24 mouse cellular contexts compared by ENCODE assay signal in the genomic region with DNA sequence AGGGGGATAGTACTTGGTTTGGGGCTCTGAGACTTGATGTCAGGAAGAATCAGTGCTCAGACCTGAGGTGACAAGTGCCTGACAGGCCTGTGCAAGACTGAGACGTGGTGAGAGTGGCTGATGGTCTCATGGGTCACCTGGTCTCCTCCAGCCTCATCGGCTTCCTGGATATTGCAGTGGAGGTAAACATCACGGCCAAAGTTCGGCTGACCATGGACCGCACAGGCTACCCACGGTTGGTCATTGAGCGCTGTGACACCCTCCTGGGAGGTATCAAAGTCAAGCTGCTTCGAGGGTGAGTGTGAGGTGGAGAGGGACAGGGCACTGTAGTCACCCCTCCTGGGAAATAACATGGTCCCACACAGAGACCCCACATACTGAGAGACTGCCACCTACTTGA. TPM values are rescaled to one million over a fixed set of nuclear protein-coding genes. Genes with fewer than 3 reads are reported as not detected.
"Had no signal": no experiment of that assay in that cellular context is flagged by ENCODE, and none has a peak within 500 bp of the region (broad histone marks: within the 10 kb centered on the region; RNA-seq: fewer than 3 reads in every experiment).

No protein-coding gene starts in this region.

- H3K4me2 ChIP-seq: limb, embryonic 15.5 days; lung, embryonic 14.5 days; midbrain, embryonic 12.5 days; neural tube, embryonic 13.5 days; neural tube, embryonic 15.5 days had no signal

- ATAC-seq: midbrain, embryonic 16.5 days had no signal

- H3K27me3 ChIP-seq: limb, embryonic 15.5 days; neural tube, embryonic 13.5 days; neural tube, embryonic 15.5 days had no signal

- H3K9ac ChIP-seq: limb, embryonic 15.5 days; lung, embryonic 14.5 days; midbrain, embryonic 12.5 days; neural tube, embryonic 13.5 days; neural tube, embryonic 15.5 days had no signal

- H3K36me3 ChIP-seq: limb, embryonic 15.5 days; midbrain, embryonic 10.5 days; midbrain, embryonic 12.5 days; neural tube, embryonic 13.5 days; neural tube, embryonic 15.5 days had no signal

- H3K9me3 ChIP-seq: limb, embryonic 15.5 days; midbrain, embryonic 10.5 days; midbrain, embryonic 12.5 days; neural tube, embryonic 13.5 days; neural tube, embryonic 15.5 days had no signal

- DNase-seq: lung, adult 18-20 months; lung, embryonic 14.5 days; lung, postnatal 10 days; lung, postnatal 4 days; midbrain, embryonic 14.5 days; right cerebral cortex, adult 18-20 months; right cerebral cortex, postnatal 25 days; right cerebral cortex, postnatal 4 days; spleen, adult 18-20 months; thymus, adult 18-20 months; thymus, postnatal 14 days; thymus, postnatal 36 days had no signal

- H3K27ac ChIP-seq: limb, embryonic 15.5 days; midbrain, embryonic 10.5 days; midbrain, embryonic 12.5 days; neural tube, embryonic 13.5 days; neural tube, embryonic 15.5 days had no signal

- H3K4me3 ChIP-seq: limb, embryonic 15.5 days; midbrain, embryonic 10.5 days; midbrain, embryonic 12.5 days; myocyte; neural tube, embryonic 13.5 days; neural tube, embryonic 15.5 days had no signal

- H3K4me1 ChIP-seq: limb, embryonic 15.5 days; midbrain, embryonic 12.5 days; neural tube, embryonic 13.5 days; neural tube, embryonic 15.5 days had no signal

RNA-seq across cellular contexts. Expression of gene Bpifb4, which starts 6.6 kb away (rescaled TPM):
- polyA plus RNA-seq: limb, embryonic 15.5 days; lung, embryonic 14.5 days; lung, embryonic 16.5 days; midbrain, embryonic 12.5 days; midbrain, embryonic 14.5 days; midbrain, embryonic 16.5 days; myocyte; neural tube, embryonic 11.5 days; neural tube, embryonic 13.5 days; neural tube, embryonic 15.5 days; small intestine, adult 2 months; stomach, embryonic 14.5 days had no signal

RNA-seq across cellular contexts. Expression of gene Bpifb3, which starts 26.5 kb away (rescaled TPM):
- polyA plus RNA-seq: limb, embryonic 15.5 days; lung, embryonic 14.5 days; lung, embryonic 16.5 days; midbrain, embryonic 10.5 days; midbrain, embryonic 12.5 days; midbrain, embryonic 14.5 days; midbrain, embryonic 16.5 days; myocyte; neural tube, embryonic 11.5 days; neural tube, embryonic 13.5 days; neural tube, embryonic 15.5 days; small intestine, adult 2 months; stomach, embryonic 14.5 days had no signal

RNA-seq across cellular contexts. Expression of gene Bpifa6, which starts 30.2 kb away (rescaled TPM):
- polyA plus RNA-seq: limb, embryonic 15.5 days; lung, embryonic 14.5 days; lung, embryonic 16.5 days; midbrain, embryonic 10.5 days; midbrain, embryonic 12.5 days; midbrain, embryonic 14.5 days; midbrain, embryonic 16.5 days; myocyte; neural tube, embryonic 11.5 days; neural tube, embryonic 13.5 days; neural tube, embryonic 15.5 days; small intestine, adult 2 months; stomach, embryonic 14.5 days had no signal

RNA-seq across cellular contexts. Expression of gene Bpifb6, which starts 44.4 kb away (rescaled TPM):
- polyA plus RNA-seq: limb, embryonic 15.5 days; lung, embryonic 14.5 days; lung, embryonic 16.5 days; midbrain, embryonic 10.5 days; midbrain, embryonic 12.5 days; midbrain, embryonic 14.5 days; midbrain, embryonic 16.5 days; myocyte; neural tube, embryonic 11.5 days; neural tube, embryonic 13.5 days; small intestine, adult 2 months; stomach, embryonic 14.5 days; thymus, postnatal 0 days had no signal
